10 mouse cellular contexts compared by ENCODE assay signal in genomic region chr11:5629033-5629432, GRCm38 (mm10). TPM values are rescaled to one million over a fixed set of nuclear protein-coding genes. Genes with fewer than 3 reads are reported as not detected.
A peak's percentile ranks its signal among the peaks of the same experiment; 100 is the strongest.
DNase-seq lines count a peak whose midpoint lies in the region; ATAC-seq lines count a peak whose summit lies in the region.
"Had no signal": no experiment of that assay in that cellular context is flagged by ENCODE, and none has a peak within 500 bp of the region (broad histone marks: within the 10 kb centered on the region; RNA-seq: fewer than 3 reads in every experiment).

No protein-coding gene starts in this region.

- WGBS in kidney, embryonic 16.5 days = 21% methylated on average over 15 of the region's 15 CpGs
- WGBS in embryonic facial prominence, embryonic 11.5 days = 25% methylated on average over 15 of the region's 15 CpGs
- WGBS in hindbrain, embryonic 14.5 days = 21% methylated on average over 15 of the region's 15 CpGs
- 27% methylated on average over 15 of the region's 15 CpGs for WGBS in limb, embryonic 10.5 days

- no peaks in the 10 kb centered on the region for H3K36me3 ChIP-seq in kidney, embryonic 16.5 days (ENCODE audit: insufficient read depth, low read length)
- no peaks in the 10 kb centered on the region for H3K36me3 ChIP-seq in embryonic facial prominence, embryonic 11.5 days (replicated peaks; ENCODE audit: control insufficient read depth, insufficient read depth, low read depth, low read length)
- no peaks in the 10 kb centered on the region for H3K36me3 ChIP-seq in hindbrain, embryonic 14.5 days (replicated peaks; ENCODE audit: control insufficient read depth, insufficient read depth)
- no peaks in the 10 kb centered on the region for H3K36me3 ChIP-seq in limb, embryonic 10.5 days

- no peaks in the 10 kb centered on the region for H3K9me3 ChIP-seq in kidney, embryonic 16.5 days (ENCODE audit: low read length)
- H3K9me3 ChIP-seq in embryonic facial prominence, embryonic 11.5 days (replicated peaks; ENCODE audit: control insufficient read depth, low read length) = no peaks in the 10 kb centered on the region
- no peaks in the 10 kb centered on the region for H3K9me3 ChIP-seq in hindbrain, embryonic 14.5 days (ENCODE audit: control insufficient read depth, low read length)
- no peaks in the 10 kb centered on the region for H3K9me3 ChIP-seq in limb, embryonic 10.5 days (replicated peaks)

- H3K9ac ChIP-seq in kidney, embryonic 16.5 days (replicated peaks; ENCODE audit: low read length) = no peak overlapping the region
- H3K9ac ChIP-seq in embryonic facial prominence, embryonic 11.5 days (replicated peaks; ENCODE audit: low read length) = no peak overlapping the region
- H3K9ac ChIP-seq in hindbrain, embryonic 14.5 days = no peak overlapping the region

- no peaks in the 10 kb centered on the region for H3K27me3 ChIP-seq in kidney, embryonic 16.5 days (ENCODE audit: insufficient read depth, low read length)
- no peaks in the 10 kb centered on the region for H3K27me3 ChIP-seq in embryonic facial prominence, embryonic 11.5 days (ENCODE audit: control insufficient read depth, insufficient read depth, low read length)
- no peaks in the 10 kb centered on the region for H3K27me3 ChIP-seq in hindbrain, embryonic 14.5 days (ENCODE audit: control insufficient read depth, insufficient read depth, low read length)
- no peaks in the 10 kb centered on the region for H3K27me3 ChIP-seq in limb, embryonic 10.5 days (ENCODE audit: low read depth, poor library complexity, severe bottlenecking)

- no peak overlapping the region for H3K4me3 ChIP-seq in kidney, embryonic 16.5 days (ENCODE audit: low read length)
- H3K4me3 ChIP-seq in embryonic facial prominence, embryonic 11.5 days (ENCODE audit: low read depth, low read length) = no peak overlapping the region
- no peak overlapping the region for H3K4me3 ChIP-seq in hindbrain, embryonic 14.5 days (replicated peaks; ENCODE audit: low read length)
- no peak overlapping the region for H3K4me3 ChIP-seq in limb, embryonic 10.5 days
- H3K4me3 ChIP-seq: erythroblast, embryonic 14.5 days had no signal

- no peaks in the 10 kb centered on the region for H3K4me1 ChIP-seq in kidney, embryonic 16.5 days (ENCODE audit: insufficient read depth, low read length)
- no peaks in the 10 kb centered on the region for H3K4me1 ChIP-seq in embryonic facial prominence, embryonic 11.5 days (ENCODE audit: control insufficient read depth, insufficient read depth, low read length)
- H3K4me1 ChIP-seq in hindbrain, embryonic 14.5 days (replicated peaks; ENCODE audit: control insufficient read depth, insufficient read depth, low read length) = no peaks in the 10 kb centered on the region
- H3K4me1 ChIP-seq in limb, embryonic 10.5 days = no peaks in the 10 kb centered on the region

- no peak overlapping the region for H3K4me2 ChIP-seq in kidney, embryonic 16.5 days (replicated peaks; ENCODE audit: low read depth, low read length)
- no peak overlapping the region for H3K4me2 ChIP-seq in embryonic facial prominence, embryonic 11.5 days (ENCODE audit: low read depth, low read length)
- no peak overlapping the region for H3K4me2 ChIP-seq in hindbrain, embryonic 14.5 days (replicated peaks)

- DNase-seq in kidney, adult 11 months = peak; percentile 54
- DNase-seq in adrenal gland, postnatal 25 days = peak; percentile 83
- peak; percentile 84 for DNase-seq in embryonic facial prominence, embryonic 11.5 days (ENCODE audit: low spot score)
- DNase-seq in hindbrain, embryonic 14.5 days (ENCODE audit: low spot score) = peak; percentile 64
- DNase-seq in limb, embryonic 10.5 days (ENCODE audit: low spot score) = peak; percentile 90
- peak; percentile 27 for DNase-seq in ovary, adult 18-20 months (ENCODE audit: low spot score)
- DNase-seq in thymus, postnatal 0 days (ENCODE audit: low spot score) = peak; percentile 76

- H3K27ac ChIP-seq in kidney, embryonic 16.5 days (ENCODE audit: low read length) = no peak overlapping the region
- H3K27ac ChIP-seq in embryonic facial prominence, embryonic 11.5 days (replicated peaks; ENCODE audit: low read depth, low read length) = no peak overlapping the region
- no peak overlapping the region for H3K27ac ChIP-seq in hindbrain, embryonic 14.5 days
- H3K27ac ChIP-seq in limb, embryonic 10.5 days = no peak overlapping the region

- ATAC-seq in kidney, embryonic 16.5 days (ENCODE audit: low FRiP score, low TSS enrichment) = no peak
- ATAC-seq in embryonic facial prominence, embryonic 11.5 days (replicated peaks; ENCODE audit: insufficient number of reproducible peaks, low FRiP score, low TSS enrichment, low read depth) = no peak; the same call in 1 of the 2 replicates
- ATAC-seq in hindbrain, embryonic 14.5 days (ENCODE audit: low FRiP score) = no peak

RNA-seq across cellular contexts. Expression of gene Ankrd36, which starts 59.5 kb away (rescaled TPM):
- polyA plus RNA-seq in kidney, embryonic 16.5 days (2015; fragmentation: Nextera tagmentation; extraction: Ambion mirVana) = not detected in 2 replicates
- total RNA-seq in adrenal gland, postnatal 25 days (2021) = not detected in 2 replicates
- polyA plus RNA-seq in embryonic facial prominence, embryonic 11.5 days (2014; fragmentation: Nextera tagmentation; extraction: Ambion mirVana) = 0.36 TPM in 1 of 2 replicates, not detected in the other
- polyA plus RNA-seq in hindbrain, embryonic 14.5 days (2014; fragmentation: Nextera tagmentation; extraction: Ambion mirVana) = not detected in 2 replicates
- polyA plus RNA-seq in limb, embryonic 10.5 days (2016; fragmentation: Nextera tagmentation; extraction: Ambion mirVana) = not detected in 2 replicates
- 0.05 TPM in 1 of 2 replicates, not detected in the other for polyA plus RNA-seq in thymus, postnatal 0 days (2015; fragmentation: Nextera tagmentation; extraction: Ambion mirVana)
- polyA plus RNA-seq: erythroblast, embryonic 14.5 days; neural tube, embryonic 14.5 days had no signal

Comparison
In these comparisons a context has a peak if more than half of its experiments do, and no peak if none do; other contexts are left out.
1. DNase-seq: peak in every context shown above with its lines; median percentile 90 in limb, embryonic 10.5 days; 84 in embryonic facial prominence, embryonic 11.5 days; 83 in adrenal gland, postnatal 25 days; 76 in thymus, postnatal 0 days; 64 in hindbrain, embryonic 14.5 days; 54 in kidney, adult 11 months; 27 in ovary, adult 18-20 months.